In the genomic region with DNA sequence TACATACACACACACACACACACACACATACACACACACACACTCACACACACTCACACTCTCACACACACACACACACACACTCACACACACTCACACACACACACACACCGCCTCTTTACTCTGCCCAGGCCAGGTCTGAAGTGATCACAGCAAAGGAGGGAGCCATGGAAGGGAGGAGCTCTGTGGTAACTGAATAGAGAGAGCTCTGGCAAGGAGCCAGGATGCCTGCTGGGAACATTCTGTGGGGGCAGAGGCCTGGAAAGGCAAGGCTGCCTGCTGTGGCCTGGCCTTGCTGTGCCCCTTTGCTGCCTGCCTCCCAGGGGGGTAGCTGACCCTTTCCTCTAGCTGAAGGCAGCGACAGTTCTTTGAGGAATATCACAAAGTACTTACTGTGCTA, we compare ENCODE assay signal across 8 mouse cellular contexts. TPM values are rescaled to one million over a fixed set of nuclear protein-coding genes. Genes with fewer than 3 reads are reported as not detected.
DNase-seq lines count a peak whose midpoint lies in the region; ATAC-seq lines count a peak whose summit lies in the region.

No protein-coding gene starts in this region.

- peak; percentile 81 for ATAC-seq in intestine, embryonic 16.5 days
- no peak for ATAC-seq in erythroid progenitor cell, adult 5-6 weeks (replicated peaks; ENCODE audit: low FRiP score, poor library complexity, severe bottlenecking)

- no peak overlapping the region for H3K27ac ChIP-seq in intestine, embryonic 16.5 days (ENCODE audit: low read length)

- no peaks in the 10 kb centered on the region for H3K36me3 ChIP-seq in intestine, embryonic 16.5 days (ENCODE audit: control insufficient read depth, insufficient read depth, low read length)

- no peaks in the 10 kb centered on the region for H3K9me3 ChIP-seq in intestine, embryonic 16.5 days (ENCODE audit: control insufficient read depth, low read length)

- 0 out of 2 replicates have a peak, but pooled peaks cover 11% of the 10 kb centered on the region for H3K4me1 ChIP-seq in intestine, embryonic 16.5 days (ENCODE audit: control insufficient read depth, insufficient read depth, low read length)

- H3K4me2 ChIP-seq in intestine, embryonic 16.5 days (ENCODE audit: low read depth, low read length), result no peak overlapping the region

- intact Hi-C loops in left cerebral cortex, postnatal 10 days (cut with DNase I), result no loop called here

- H3K9ac ChIP-seq in intestine, embryonic 16.5 days (ENCODE audit: low read depth, low read length), result no peak overlapping the region

- 29% methylated on average over 2 of the region's 2 CpGs for WGBS in intestine, embryonic 16.5 days

- no peak overlapping the region for H3K4me3 ChIP-seq in intestine, embryonic 16.5 days (ENCODE audit: low read length)

- DNase-seq in Muller cell, postnatal 12 days (ENCODE audit: inconsistent ontology term), result peak; percentile 89
- DNase-seq in cerebellum, adult 11-12 months, result peak; percentile 75
- DNase-seq in frontal cortex, postnatal 10 days (ENCODE audit: low spot score in 2 of 2), result peak; percentile 63 to 71
- DNase-seq in left cerebral cortex, postnatal 10 days (ENCODE audit: extremely low spot score in 1 of 2, low spot score in 2 of 2), result peak; percentile 66 to 90
- DNase-seq in mesoderm, embryonic 11.5 days (ENCODE audit: low read depth, low spot score), result peak; percentile 84
- DNase-seq in right cerebral cortex, postnatal 4 days, result peak; percentile 78

- H3K27me3 ChIP-seq in intestine, embryonic 16.5 days (replicated peaks; ENCODE audit: control insufficient read depth, insufficient read depth, low read length), result no peaks in the 10 kb centered on the region

RNA-seq across cellular contexts. Expression of a gene that starts 1.8 kb away (rescaled TPM):
- 0.11 and 0.13 TPM in 2 replicates for polyA plus RNA-seq in intestine, embryonic 16.5 days (2015; fragmentation: Nextera tagmentation; extraction: Ambion mirVana)
- under 1 TPM; 0.18 to 0.39 TPM for total RNA-seq in left cerebral cortex, postnatal 10 days (2021)
- total RNA-seq in erythroid progenitor cell, adult 5-6 weeks (2015; ENCODE audit: low replicate concordance), result not detected in 2 replicates
- total RNA-seq in erythroid progenitor cell, adult 5-6 weeks (2017; ENCODE audit: low replicate concordance), result 0.15 TPM in 1 of 2 replicates, not detected in the other

RNA-seq across cellular contexts. Expression of a gene that starts 12.3 kb away (rescaled TPM):
- 1.8 and 2.1 TPM in 2 replicates for polyA plus RNA-seq in intestine, embryonic 16.5 days (2015; fragmentation: Nextera tagmentation; extraction: Ambion mirVana)
- 10 to 100 TPM; 81.0 to 84.7 TPM for total RNA-seq in left cerebral cortex, postnatal 10 days (2021)
- 2.5 and 2.9 TPM in 2 replicates for total RNA-seq in erythroid progenitor cell, adult 5-6 weeks (2015; ENCODE audit: low replicate concordance)
- 5.4 and 6.0 TPM in 2 replicates for total RNA-seq in erythroid progenitor cell, adult 5-6 weeks (2017; ENCODE audit: low replicate concordance)

RNA-seq across cellular contexts. Expression of a gene that starts 34.5 kb away (rescaled TPM):
- 65.0 and 65.4 TPM in 2 replicates for polyA plus RNA-seq in intestine, embryonic 16.5 days (2015; fragmentation: Nextera tagmentation; extraction: Ambion mirVana)
- 10 to 100 TPM; 20.4 to 23.3 TPM for total RNA-seq in left cerebral cortex, postnatal 10 days (2021)
- 13.4 and 15.5 TPM in 2 replicates for total RNA-seq in erythroid progenitor cell, adult 5-6 weeks (2015; ENCODE audit: low replicate concordance)
- 3.6 and 5.9 TPM in 2 replicates for total RNA-seq in erythroid progenitor cell, adult 5-6 weeks (2017; ENCODE audit: low replicate concordance)

Comparison
In these comparisons a context has a peak if more than half of its experiments do, and no peak if none do; other contexts are left out.
1. RNA of a gene that starts 12.3 kb away (total RNA-seq): 81.0 to 84.7 TPM in left cerebral cortex, postnatal 10 days; 2.5 to 6.0 TPM in erythroid progenitor cell, adult 5-6 weeks; every median in the first group is over 10 times any median in the second.
2. Peak in every context shown above with its lines, with median percentiles within 50 percentile points of each other: DNase-seq.